Mouse (Mus musculus): ENCODE data around the gene Atp2a2.

GRCm38 (mm10) chr5:122459335-122459734, 42.7 kb downstream of the Atp2a2 start:
- TF ChIP-seq CTCF (conservative IDR thresholded peaks at IDR 0.05; ENCODE audit: insufficient read depth, insufficient read length, low read depth, low read length) (no peak), POLR2A (IDR thresholded peaks at IDR 0.05; ENCODE audit: low read depth, low read length) (no peak)

Measured in kidney, adult 2 months (tissue).